Mouse (Mus musculus) adrenal gland (tissue): ENCODE measurements around the gene Adam23.

Experiments
- intact Hi-C: fragments of 180-260 bp; cut with DNase I; formaldehyde crosslinking; loops from one replicate; pipeline ENCODE4 v1.15.1; 2025

The Adam23 gene

DNA sequence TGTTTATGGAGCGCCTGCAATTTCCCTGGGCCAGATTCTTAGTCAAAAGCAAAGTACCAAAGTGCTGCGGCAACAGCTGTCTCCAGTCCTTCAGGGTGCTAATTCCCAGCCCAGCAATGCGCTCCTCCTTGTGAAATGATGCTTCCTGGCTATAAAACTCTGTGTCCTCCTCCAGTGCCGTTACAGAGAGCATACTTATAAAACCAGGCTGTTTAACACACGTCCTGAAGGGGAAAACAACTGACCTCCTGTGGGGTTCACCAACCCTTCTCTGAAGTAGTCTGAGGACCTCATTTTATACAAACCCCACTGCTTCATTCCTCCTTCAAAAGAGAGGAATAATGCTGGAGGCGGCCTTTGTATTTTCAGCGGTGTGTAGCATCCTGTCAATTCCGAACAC lies 28.0 kb downstream of the Adam23 start:
- intact Hi-C loops = loop anchor here (10.0 kb wide), 1 partner anchor 69 kb away; no protein-coding TSS in a partner anchor

DNA sequence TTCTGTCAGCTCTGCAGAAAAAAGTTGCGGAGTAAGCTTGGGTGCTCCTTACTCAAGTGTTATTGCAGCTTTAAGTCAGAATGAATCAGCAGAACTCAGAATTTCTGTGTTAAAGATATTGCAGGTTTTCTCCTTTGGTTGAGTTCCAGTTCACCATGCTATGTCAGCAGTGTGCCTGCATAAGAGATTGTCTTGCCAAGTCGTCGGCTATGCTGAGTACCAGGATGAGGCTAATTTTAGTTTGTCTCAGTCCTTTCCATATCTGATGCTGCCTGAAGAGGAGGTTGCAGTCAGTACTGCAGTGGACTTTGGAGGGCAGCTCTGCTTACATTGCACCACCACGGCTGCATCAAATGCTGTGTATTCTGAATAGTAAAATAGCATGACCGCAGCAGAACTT lies 33.3 kb downstream of the Adam23 start:
- intact Hi-C loops = loop anchor here (10.0 kb wide), 1 partner anchor 74 kb away; no protein-coding TSS in a partner anchor

- intact Hi-C loops = no loop called here
Measured at GRCm38 (mm10) chr1:63484646-63485045, 39.0 kb downstream of the Adam23 start.

DNA sequence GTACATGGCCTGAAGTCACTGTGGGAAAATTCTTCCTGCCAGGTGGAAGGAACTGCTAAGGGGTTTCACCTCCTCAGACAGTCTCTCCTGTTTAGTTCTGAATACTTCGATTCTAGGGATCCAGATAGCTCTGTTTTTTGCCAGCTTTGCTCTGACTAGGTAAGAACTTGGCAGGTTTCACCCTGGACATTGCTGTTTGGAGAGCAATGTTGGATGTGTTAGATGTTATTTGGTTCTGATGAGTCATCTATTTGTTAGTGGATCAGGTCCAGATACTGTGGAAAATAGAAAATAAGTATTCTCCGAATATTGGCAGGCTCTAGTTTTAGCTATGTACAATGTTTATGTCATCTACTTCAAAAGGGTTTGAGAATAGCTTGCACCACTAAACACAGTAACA lies 41.0 kb downstream of the Adam23 start:
- intact Hi-C loops = no loop called here

DNA sequence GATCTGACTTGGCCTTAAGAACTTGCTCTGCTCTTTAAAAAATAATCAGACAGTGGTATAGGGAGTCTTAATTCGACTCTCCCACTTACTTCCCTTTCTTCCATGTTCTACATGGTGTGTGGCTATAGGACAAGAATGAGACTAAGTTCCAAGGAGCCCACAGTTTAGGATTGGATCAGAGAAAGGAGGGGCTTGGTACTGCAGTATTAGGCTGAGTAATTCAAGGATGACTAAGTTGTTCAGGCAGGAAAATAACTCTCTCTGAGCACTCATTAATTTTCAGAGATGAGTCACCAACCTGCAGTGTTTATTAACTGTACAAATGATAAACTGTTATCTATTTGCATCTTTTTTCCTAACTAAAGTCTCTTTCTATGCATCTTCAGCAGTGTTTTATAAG lies 45.3 kb downstream of the Adam23 start:
- intact Hi-C loops = no loop called here

GRCm38 (mm10) chr1:63493325-63493724 lies 47.6 kb downstream of the Adam23 start:
- intact Hi-C loops = no loop called here

GRCm38 (mm10) chr1:63507386-63507785 lies 61.7 kb downstream of the Adam23 start:
- intact Hi-C loops = no loop called here

DNA sequence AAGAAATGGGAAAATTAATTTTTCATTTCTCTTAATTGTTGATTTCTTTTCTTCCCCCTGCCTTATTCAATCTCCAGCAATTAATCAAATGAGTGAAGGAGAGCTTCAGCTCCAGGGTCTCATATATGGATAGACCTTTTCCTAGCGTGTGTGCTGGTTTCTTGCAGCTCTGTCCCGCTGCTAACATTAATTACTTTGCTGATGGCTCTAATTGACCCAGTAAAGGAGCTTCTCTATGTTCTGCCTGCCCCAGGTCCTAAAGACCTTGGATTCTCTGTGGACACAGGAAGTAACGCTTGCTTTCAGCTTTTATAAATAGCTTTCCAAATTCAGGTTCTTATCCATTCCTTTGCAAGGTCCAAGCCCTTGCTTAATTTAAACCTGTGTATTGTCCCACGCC lies 63.1 kb downstream of the Adam23 start:
- intact Hi-C loops = no loop called here

DNA sequence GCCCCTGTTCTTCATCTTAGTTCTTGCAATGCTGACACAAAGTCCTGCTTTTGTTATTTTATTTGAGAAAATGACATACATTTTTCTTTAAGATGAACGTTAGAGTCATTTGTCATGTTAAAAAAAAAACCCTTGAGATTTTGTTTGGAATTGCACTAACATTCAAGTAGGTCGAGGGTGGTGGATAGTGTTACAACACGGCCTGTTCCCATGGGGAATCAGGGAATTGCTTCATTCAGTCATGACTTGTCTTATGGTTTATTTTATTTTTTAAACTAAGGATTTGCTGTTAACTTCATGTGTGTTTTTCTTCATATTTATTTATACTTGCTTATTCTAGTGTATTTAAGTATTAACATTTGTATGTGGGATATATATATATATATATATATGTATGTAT lies 65.7 kb downstream of the Adam23 start:
- intact Hi-C loops = no loop called here

GRCm38 (mm10) chr1:63517800-63518199 lies 72.1 kb downstream of the Adam23 start:
- intact Hi-C loops = no loop called here

- intact Hi-C loops = no loop called here
Measured at GRCm38 (mm10) chr1:63518814-63519213, 73.1 kb downstream of the Adam23 start.

DNA sequence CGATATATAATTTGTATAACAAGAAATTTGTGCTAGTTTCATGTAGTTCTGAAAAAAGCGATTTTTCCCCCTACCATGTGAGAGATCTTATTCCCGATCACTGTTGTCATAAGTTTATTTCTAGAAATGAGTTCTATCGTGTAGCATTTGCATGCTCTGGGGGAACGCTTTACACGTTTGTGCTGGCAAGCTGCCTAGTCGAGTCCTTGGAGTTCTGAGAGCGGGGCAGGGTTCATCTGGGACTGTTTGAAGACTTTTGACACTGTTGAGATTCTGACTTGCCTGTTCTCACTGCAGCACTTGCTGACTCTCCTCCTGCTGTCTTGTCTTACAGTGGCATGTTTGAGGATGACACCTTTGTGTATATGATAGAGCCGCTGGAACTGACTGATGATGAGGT lies 84.2 kb downstream of the Adam23 start:
- intact Hi-C loops = no loop called here

DNA sequence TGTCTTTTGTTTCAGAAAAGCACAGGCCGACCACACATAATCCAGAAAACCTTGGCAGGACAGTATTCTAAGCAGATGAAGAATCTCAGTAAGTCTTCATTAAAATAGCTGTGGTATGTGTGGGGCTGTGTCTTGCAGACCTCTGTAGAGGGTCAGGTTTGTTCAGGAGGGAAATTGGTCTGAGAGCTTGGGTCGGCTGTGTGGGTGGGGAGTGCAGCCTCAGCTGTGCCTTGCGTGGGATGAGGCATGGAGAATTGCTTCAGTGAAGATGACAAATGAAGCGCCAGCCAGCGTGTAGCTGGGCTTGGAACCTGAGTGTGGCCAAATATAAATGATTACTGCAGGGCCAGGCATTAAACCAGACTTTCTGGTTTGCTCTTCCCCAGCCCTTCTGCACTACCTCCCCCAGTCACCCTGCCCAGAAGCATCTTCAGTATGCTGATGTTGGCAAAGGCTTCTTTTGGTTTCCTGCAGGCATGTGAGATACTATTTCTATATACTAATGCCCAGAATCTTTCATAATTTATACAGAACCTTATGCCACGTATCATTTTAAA lies 88.7 kb downstream of the Adam23 start:
- intact Hi-C loops = no loop called here

- intact Hi-C loops = no loop called here
Measured at GRCm38 (mm10) chr1:63539884-63540613, 94.4 kb downstream of the Adam23 start.

- intact Hi-C loops = no loop called here
Measured at GRCm38 (mm10) chr1:63544122-63544521, 98.4 kb downstream of the Adam23 start.

DNA sequence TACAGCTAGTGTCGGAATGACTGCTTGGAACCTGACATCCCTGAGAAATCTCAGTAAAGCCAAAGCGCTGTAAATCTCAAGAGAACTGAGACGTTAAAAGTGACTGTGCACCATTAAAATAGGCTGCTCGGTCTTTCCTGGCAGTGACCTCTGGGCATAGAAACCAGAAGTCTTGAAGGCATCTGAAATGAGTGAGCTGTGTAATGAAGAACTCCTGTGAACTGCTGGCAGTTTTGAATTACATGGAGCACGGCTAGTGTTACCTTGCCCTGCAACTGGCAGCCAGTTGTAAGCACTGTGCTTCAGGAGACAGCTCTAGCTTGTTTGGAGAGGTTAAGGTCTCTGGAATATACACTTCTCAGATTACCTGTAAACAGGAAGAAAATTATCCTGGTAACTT lies 107.3 kb downstream of the Adam23 start:
- intact Hi-C loops = no loop called here

GRCm38 (mm10) chr1:63561772-63562520 lies 116.3 kb downstream of the Adam23 start:
- intact Hi-C loops = no loop called here

DNA sequence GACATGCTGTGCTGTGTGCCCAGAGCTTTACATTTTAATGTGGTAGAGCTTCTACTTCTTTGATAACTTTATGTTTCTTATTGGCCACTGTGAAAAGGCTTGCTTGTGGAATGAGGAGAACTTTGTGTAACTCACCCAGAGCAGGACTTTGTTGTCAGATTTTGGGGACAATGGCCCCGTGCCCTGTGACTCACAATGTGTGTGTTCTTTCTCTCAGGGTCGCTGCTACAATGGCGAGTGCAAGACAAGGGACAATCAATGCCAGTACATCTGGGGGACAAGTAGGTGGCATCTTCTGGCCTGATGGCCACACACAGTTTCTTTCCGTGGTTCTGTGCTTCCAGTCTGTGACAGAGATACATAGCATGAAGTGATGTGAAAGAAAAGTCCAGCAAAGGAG lies 118.2 kb downstream of the Adam23 start:
- intact Hi-C loops = no loop called here

GRCm38 (mm10) chr1:63566501-63566900 lies 120.8 kb downstream of the Adam23 start:
- intact Hi-C loops = no loop called here

DNA sequence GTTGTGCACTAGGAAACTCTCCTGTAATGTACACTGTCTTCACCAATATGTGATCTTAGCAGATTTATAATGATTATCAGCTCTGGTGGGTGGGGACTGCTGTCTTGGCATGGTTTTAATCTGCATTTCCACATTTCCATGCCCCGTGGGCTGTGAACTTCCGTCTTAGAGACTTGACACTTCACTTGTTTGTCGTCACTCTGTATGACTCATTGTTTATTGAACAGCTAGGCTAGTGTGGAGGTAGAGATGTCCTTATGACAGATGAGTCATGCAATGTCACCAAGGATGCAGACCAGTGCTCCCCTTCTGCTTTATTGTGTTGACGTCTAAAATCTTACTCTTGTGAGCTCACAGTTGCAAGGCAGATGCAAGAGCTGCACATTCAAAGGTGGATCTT lies 121.3 kb downstream of the Adam23 start:
- intact Hi-C loops = no loop called here

- intact Hi-C loops = no loop called here
Measured at GRCm38 (mm10) chr1:63572229-63572628, 126.5 kb downstream of the Adam23 start.

GRCm38 (mm10) chr1:63573432-63573831 lies 127.7 kb downstream of the Adam23 start:
- intact Hi-C loops = no loop called here
